Mouse (Mus musculus) myocyte (in vitro differentiated cells): ENCODE data around the gene Ephb6. TPM values are rescaled to one million over a fixed set of nuclear protein-coding genes. Genes with fewer than 3 reads are reported as not detected.

Source experiments
- H3K27me3 ChIP-seq: one replicate; pipeline ENCODE4 v1.6.1; 2011; ENCODE audit not compliant: control insufficient read depth, insufficient read depth, insufficient read length
- H3K36me3 ChIP-seq: one replicate; pipeline ENCODE4 v1.6.1; 2011; ENCODE audit not compliant: control insufficient read depth, insufficient read depth
- H3K4me2 ChIP-seq: one replicate; pipeline ENCODE4 v1.6.1; 2011; ENCODE audit warnings: low read depth, control low read depth
- H3K4me3 ChIP-seq: one replicate; pipeline ENCODE4 v1.5.1; 2011; ENCODE audit warnings: mild to moderate bottlenecking, control low read depth, moderate library complexity
- H3K79me2 ChIP-seq: one replicate; pipeline ENCODE4 v1.6.1; 2011; ENCODE audit not compliant: control insufficient read depth, insufficient read depth
- H3ac ChIP-seq: one replicate; pipeline ENCODE4 v1.6.1; 2011; ENCODE audit not compliant: control insufficient read depth, insufficient read length
- CEBPB ChIP-seq: IDR thresholded peaks from 2 replicates; pipeline ENCODE4 v1.6.1; 2011; ENCODE audit warnings: mild to moderate bottlenecking, moderate library complexity; ENCODE audit not compliant: poor library complexity, insufficient read depth, severe bottlenecking
- E2F4 ChIP-seq: IDR thresholded peaks from one replicate; pipeline ENCODE4 v1.6.1; 2011; ENCODE audit warnings: mild to moderate bottlenecking, control low read depth, moderate library complexity; ENCODE audit not compliant: insufficient read depth
- MAX ChIP-seq: IDR thresholded peaks from one replicate; pipeline ENCODE4 v1.6.1; 2011; ENCODE audit warnings: low read depth, mild to moderate bottlenecking, control low read depth
- MYOD1 ChIP-seq, 3 experiments: IDR thresholded peaks; one replicate each; pipeline ENCODE4 v1.6.1; 2011; ENCODE audit warnings: control low read depth in 2 of 3, low read depth in 2 of 3, mild to moderate bottlenecking in 2 of 3, moderate library complexity in 1 of 3; ENCODE audit not compliant: insufficient read length in 2 of 3, control insufficient read depth in 1 of 3
- MYOG ChIP-seq, 3 experiments: IDR thresholded peaks; one replicate each; pipeline ENCODE4 v1.6.1; 2011; ENCODE audit warnings: control low read depth in 2 of 3, low read depth in 2 of 3, mild to moderate bottlenecking in 2 of 3; ENCODE audit not compliant: insufficient read length in 2 of 3, control insufficient read depth in 1 of 3, insufficient read depth in 1 of 3
- POLR2A ChIP-seq: IDR thresholded peaks from one replicate; pipeline ENCODE4 v1.6.1; 2011; ENCODE audit warnings: low read depth, mild to moderate bottlenecking, control low read depth, moderate library complexity; ENCODE audit not compliant: insufficient read length
- POLR2AphosphoS2 ChIP-seq: IDR thresholded peaks from one replicate; pipeline ENCODE4 v1.6.1; 2011; ENCODE audit warnings: low read depth, control low read depth; ENCODE audit not compliant: insufficient read length
- REST ChIP-seq: IDR thresholded peaks from one replicate; pipeline ENCODE4 v1.6.1; 2011; ENCODE audit warnings: mild to moderate bottlenecking, control low read depth, moderate library complexity; ENCODE audit not compliant: insufficient read depth, insufficient read length
- SRF ChIP-seq: IDR thresholded peaks from one replicate; pipeline ENCODE4 v1.6.1; 2011; ENCODE audit warnings: low read depth; ENCODE audit not compliant: control insufficient read depth, insufficient read length
- TCF12 ChIP-seq: IDR thresholded peaks from one replicate; pipeline ENCODE4 v1.6.1; 2011; ENCODE audit warnings: mild to moderate bottlenecking, control low read depth; ENCODE audit not compliant: poor library complexity, insufficient read depth, severe bottlenecking
- TCF3 ChIP-seq: IDR thresholded peaks from one replicate; pipeline ENCODE4 v1.6.1; 2011; ENCODE audit warnings: low read depth, control low read depth; ENCODE audit not compliant: insufficient read length
- USF1 ChIP-seq: IDR thresholded peaks from one replicate; pipeline ENCODE4 v1.6.1; 2011; ENCODE audit warnings: low read depth, mild to moderate bottlenecking, control low read depth, moderate library complexity
- polyA plus RNA-seq: library from polyadenylated mRNA; unstranded; fragments of >200 nt; fragmentation: generic; extraction: Trizol; gene quantifications from one replicate; pipeline ENCODE4 v1.2.1, GENCODE M21; 2012; ENCODE audit warnings: missing spikeins

Gene Ephb6
- polyA plus RNA-seq, 1 experiment: 49.6 TPM

DNA sequence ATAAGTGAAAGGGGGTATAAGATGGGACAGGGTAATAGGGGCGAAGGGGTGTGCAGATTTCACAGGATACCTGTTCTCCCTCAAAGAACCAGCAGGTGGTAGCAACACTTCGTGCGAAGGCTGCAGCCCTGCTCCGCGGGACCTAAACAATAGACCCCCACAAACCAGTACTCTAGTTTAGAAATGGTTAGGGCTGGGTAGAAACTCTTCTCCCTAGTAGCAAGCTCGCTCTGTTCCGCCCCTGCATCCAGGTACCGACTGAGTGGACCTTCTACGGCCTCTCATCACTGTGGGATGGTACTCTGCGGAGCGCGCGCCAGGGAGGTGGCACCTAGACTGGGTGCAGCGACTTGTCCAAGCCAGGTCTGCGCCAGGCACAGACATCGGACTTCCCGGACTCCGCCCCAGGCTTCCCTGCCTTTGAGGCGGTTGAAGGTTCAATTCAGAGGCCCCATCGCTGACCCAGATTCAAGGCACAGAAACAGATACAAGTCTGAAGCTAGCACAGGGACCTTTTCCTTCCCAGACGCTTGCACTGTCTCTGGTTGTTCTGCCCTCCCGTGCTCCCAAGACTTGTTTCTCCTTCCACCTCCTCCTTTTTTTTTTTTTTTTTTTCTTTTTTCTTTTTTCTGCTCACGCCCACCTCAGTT is 756 bp upstream of the Ephb6 start:
- peak overlapping the region; percentile 86 for H3K4me2 ChIP-seq
- H3K79me2 ChIP-seq: no peaks in the 10 kb centered on the region
- peak overlapping the region; percentile 47 for H3K4me3 ChIP-seq
- H3K36me3 ChIP-seq: no peaks in the 10 kb centered on the region
- TF ChIP-seq TCF12 (no peak), TCF3 (no peak), POLR2A (no peak), E2F4 (no peak), CEBPB (no peak), MYOG (IDR thresholded peaks at IDR 0.05; ENCODE audit: control insufficient read depth in 1 of 3, insufficient read depth in 1 of 3, insufficient read length in 2 of 3, low read depth in 2 of 3) (no peak), MAX (no peak), USF1 (no peak), SRF (no peak)
- H3K27me3 ChIP-seq: no peaks in the 10 kb centered on the region
- H3ac ChIP-seq: peak overlapping the region; percentile 93

- Histone ChIP-seq H3K27me3 (no peaks in the 10 kb centered on the region), H3K4me3 (peak overlapping the region; percentile 47), H3K36me3 (no peaks in the 10 kb centered on the region), H3K4me2 (peak overlapping the region; percentile 86), H3K79me2 (no peaks in the 10 kb centered on the region), H3ac (peak overlapping the region; percentile 93)
- TF ChIP-seq SRF: no peak
- no peak for TF ChIP-seq TCF12
- TF ChIP-seq E2F4: no peak
- no peak for TF ChIP-seq TCF3
- no peak for TF ChIP-seq USF1
- TF ChIP-seq CEBPB: no peak
- no peak for TF ChIP-seq MAX
- TF ChIP-seq MYOD1 (IDR thresholded peaks at IDR 0.05; ENCODE audit: control insufficient read depth in 1 of 3, insufficient read length in 2 of 3, low read depth in 2 of 3): no peak
- no peak for TF ChIP-seq REST
- TF ChIP-seq MYOG (IDR thresholded peaks at IDR 0.05; ENCODE audit: control insufficient read depth in 1 of 3, insufficient read depth in 1 of 3, insufficient read length in 2 of 3, low read depth in 2 of 3): no peak
- no peak for TF ChIP-seq POLR2A
- no peak for TF ChIP-seq POLR2AphosphoS2
These were observed 467 bp downstream of the Ephb6 start for GRCm38 (mm10) chr6:41605794-41606104.

DNA sequence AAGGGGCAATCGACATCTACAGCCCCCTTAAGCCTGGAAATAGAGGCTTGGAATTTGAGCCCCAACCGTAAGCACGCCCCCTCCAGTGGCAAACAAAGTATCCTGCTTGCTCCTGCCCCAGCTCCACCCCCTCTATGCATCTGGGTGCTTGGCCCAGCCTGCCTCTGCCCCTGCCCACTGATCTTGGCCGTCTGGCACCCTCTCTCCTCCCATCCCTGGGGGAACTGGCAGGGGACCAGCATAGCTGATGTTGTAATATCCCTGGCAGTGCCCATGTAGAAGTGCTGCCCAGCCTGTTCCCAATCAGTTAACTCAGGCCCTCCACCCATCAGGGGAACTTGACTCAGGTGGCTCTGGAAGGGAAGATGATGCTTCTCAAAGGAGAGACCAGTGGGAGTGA is 932 bp downstream of the Ephb6 start:
- TF ChIP-seq MYOD1 (IDR thresholded peaks at IDR 0.05; ENCODE audit: control insufficient read depth in 1 of 3, insufficient read length in 2 of 3, low read depth in 2 of 3) (peak in 1 of 3 experiments; percentile 31), POLR2AphosphoS2 (no peak), SRF (no peak), POLR2A (peak; percentile 12), CEBPB (peak; percentile 79), MAX (no peak), USF1 (no peak)
- H3K4me2 ChIP-seq: peak overlapping the region; percentile 86
- H3K27me3 ChIP-seq: no peaks in the 10 kb centered on the region
- peak overlapping the region; percentile 47 for H3K4me3 ChIP-seq
- H3ac ChIP-seq: no peak overlapping the region
- H3K36me3 ChIP-seq: no peaks in the 10 kb centered on the region
- H3K79me2 ChIP-seq: no peaks in the 10 kb centered on the region

DNA sequence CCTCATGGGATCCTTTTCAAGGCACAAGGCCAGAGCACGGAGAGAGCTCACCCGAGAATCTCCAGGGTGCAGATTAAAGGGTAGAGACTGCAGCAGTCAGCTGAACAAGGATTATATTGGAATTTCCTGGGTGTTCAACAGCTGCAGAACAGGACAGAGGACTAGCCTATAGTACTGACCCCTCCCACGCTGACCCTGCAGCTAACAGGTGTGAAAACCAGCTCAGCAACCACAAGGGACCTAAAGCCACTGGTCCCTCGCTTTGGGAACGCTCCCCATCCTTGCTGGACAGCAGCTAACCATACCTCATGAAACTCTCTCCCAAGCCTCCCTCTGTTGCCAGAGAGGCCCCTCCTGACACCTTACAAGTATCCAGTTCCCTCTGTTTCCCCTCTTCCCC is 2.4 kb downstream of the Ephb6 start:
- Histone ChIP-seq H3K27me3 (no peaks in the 10 kb centered on the region), H3K36me3 (no peaks in the 10 kb centered on the region), H3K79me2 (no peaks in the 10 kb centered on the region), H3ac (no peak overlapping the region), H3K4me3 (no peak overlapping the region), H3K4me2 (peak overlapping the region; percentile 86)
- TF ChIP-seq SRF: no peak
- no peak for TF ChIP-seq E2F4
- no peak for TF ChIP-seq POLR2AphosphoS2
- peak in 2 of 3 experiments; percentile 93 to 95 for TF ChIP-seq MYOD1 (IDR thresholded peaks at IDR 0.05; ENCODE audit: control insufficient read depth in 1 of 3, insufficient read length in 2 of 3, low read depth in 2 of 3)
- peak in 2 of 3 experiments; percentile 70 to 80 for TF ChIP-seq MYOG (IDR thresholded peaks at IDR 0.05; ENCODE audit: control insufficient read depth in 1 of 3, insufficient read depth in 1 of 3, insufficient read length in 2 of 3, low read depth in 2 of 3)
- TF ChIP-seq TCF3: no peak
- no peak for TF ChIP-seq REST
- TF ChIP-seq TCF12: peak; percentile 51
- TF ChIP-seq POLR2A: no peak
- TF ChIP-seq CEBPB: no peak
- no peak for TF ChIP-seq MAX
- TF ChIP-seq USF1: no peak

DNA sequence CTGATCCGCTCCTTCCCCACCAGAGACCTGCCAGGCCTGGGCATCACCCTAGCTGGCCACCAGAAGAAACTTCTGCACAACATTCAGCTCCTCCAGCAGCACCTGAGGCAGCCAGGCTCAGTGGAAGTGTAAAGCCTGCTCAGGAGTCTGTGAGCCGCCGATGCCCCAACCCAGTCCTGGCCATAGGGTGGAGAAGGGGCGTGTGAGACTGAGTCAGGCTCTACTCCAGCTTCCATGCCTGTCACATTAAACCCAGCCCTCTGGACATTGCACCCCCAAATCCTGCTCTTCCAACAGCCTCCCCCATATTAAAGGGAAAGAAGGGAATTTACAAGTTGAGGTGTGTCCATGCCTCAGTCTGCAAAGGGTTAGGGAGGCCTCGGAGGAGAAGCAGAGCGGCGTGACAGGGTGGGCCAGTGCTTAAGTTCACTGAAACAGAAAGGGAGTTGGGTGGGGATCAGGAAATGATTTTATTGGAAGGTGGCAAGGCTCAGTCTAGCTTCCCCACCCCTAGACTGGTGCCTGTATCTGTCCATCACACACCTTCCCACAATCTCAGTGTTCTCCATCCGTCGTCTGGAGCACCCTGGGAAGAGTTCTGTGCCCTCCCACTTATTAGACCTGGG is 15.0 kb downstream of the Ephb6 start:
- Histone ChIP-seq H3K36me3 (no peaks in the 10 kb centered on the region), H3K4me3 (no peak overlapping the region), H3K27me3 (no peaks in the 10 kb centered on the region), H3K79me2 (no peaks in the 10 kb centered on the region), H3ac (no peak overlapping the region), H3K4me2 (no peak overlapping the region)
- no peak for TF ChIP-seq E2F4
- no peak for TF ChIP-seq TCF12
